25 mouse cellular contexts compared by ENCODE assay signal in the genomic region with DNA sequence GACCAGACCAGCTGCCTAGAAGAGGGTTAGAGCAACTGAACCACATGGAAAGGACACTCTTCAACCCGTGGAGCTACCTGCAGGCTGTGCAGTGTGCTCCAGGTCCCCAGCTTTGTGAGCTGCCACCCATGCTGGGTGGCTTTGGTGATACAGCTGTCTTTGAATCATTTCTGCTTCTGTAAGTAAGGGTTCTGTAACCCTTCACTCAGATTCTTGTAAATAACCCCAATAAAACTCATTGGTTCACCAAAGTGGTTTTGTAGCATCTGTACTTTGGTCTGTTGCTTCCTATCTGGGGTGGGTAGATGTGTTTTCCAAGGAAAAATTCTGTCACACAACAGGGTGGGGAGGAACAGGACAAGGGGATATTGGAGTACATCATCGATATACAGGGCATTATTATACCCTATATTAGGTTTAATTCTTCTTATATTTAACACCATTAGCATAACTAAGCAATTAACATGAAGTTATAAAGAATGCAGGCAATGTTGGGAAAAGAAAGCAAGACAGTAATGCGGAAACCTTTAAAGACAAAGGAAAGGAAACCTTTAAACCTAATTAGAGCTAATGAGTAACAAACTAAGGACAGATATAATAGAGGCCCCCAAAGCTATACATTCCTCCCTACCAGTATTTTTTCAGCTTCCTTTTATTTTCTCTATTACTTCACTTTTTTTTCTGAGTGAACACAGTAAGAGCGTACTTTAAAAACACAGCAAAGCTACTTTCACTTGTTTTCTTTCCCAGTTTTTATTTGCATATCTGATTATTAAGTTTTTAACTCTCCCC. TPM values are rescaled to one million over a fixed set of nuclear protein-coding genes. Genes with fewer than 3 reads are reported as not detected.
"Had no signal": no experiment of that assay in that cellular context is flagged by ENCODE, and none has a peak within 500 bp of the region (broad histone marks: within the 10 kb centered on the region; RNA-seq: fewer than 3 reads in every experiment).

No protein-coding gene starts in this region.

- H3K27ac ChIP-seq: lung, embryonic 15.5 days; macrophage; midbrain, embryonic 13.5 days; midbrain, embryonic 15.5 days; neural tube, embryonic 12.5 days had no signal

- H3K4me3 ChIP-seq: lung, embryonic 15.5 days; megakaryocyte, embryonic 14.5 days; midbrain, embryonic 13.5 days; midbrain, embryonic 15.5 days; neural tube, embryonic 12.5 days had no signal

- H3K27me3 ChIP-seq: lung, embryonic 15.5 days; megakaryocyte, embryonic 14.5 days; midbrain, embryonic 13.5 days; midbrain, embryonic 15.5 days; neural tube, embryonic 12.5 days had no signal

- H3K9me3 ChIP-seq: lung, embryonic 15.5 days; megakaryocyte, embryonic 14.5 days; midbrain, embryonic 13.5 days; midbrain, embryonic 15.5 days; neural tube, embryonic 12.5 days had no signal

- H3K4me1 ChIP-seq: lung, embryonic 15.5 days; megakaryocyte, embryonic 14.5 days; midbrain, embryonic 13.5 days; midbrain, embryonic 15.5 days; neural tube, embryonic 12.5 days had no signal

- H3K9ac ChIP-seq: liver, postnatal 0 days; lung, embryonic 15.5 days; midbrain, embryonic 13.5 days; midbrain, embryonic 15.5 days; neural tube, embryonic 12.5 days had no signal

- DNase-seq: liver, postnatal 0 days; lung, adult 2 months; lung, postnatal 14 days; lung, postnatal 36 days; retina, postnatal 1 day; right cerebral cortex, adult 18-20 months; right cerebral cortex, postnatal 25 days; right cerebral cortex, postnatal 4 days; spleen, adult 18-20 months; thymus, adult 18-20 months; thymus, postnatal 14 days; thymus, postnatal 36 days had no signal

- H3K4me2 ChIP-seq: lung, embryonic 15.5 days; midbrain, embryonic 11.5 days; midbrain, embryonic 13.5 days; midbrain, embryonic 15.5 days; neural tube, embryonic 12.5 days had no signal

- ATAC-seq: liver, postnatal 0 days; lung, postnatal 0 days; midbrain, embryonic 13.5 days; midbrain, embryonic 15.5 days had no signal

RNA-seq across cellular contexts. Expression of a gene that starts 53.6 kb away (rescaled TPM):
- total RNA-seq: megakaryocyte progenitor cell, adult 5-6 weeks; monocyte, adult 5-6 weeks had no signal
- polyA plus RNA-seq: liver, postnatal 0 days; macrophage; midbrain, embryonic 11.5 days; midbrain, embryonic 13.5 days; midbrain, embryonic 15.5 days; midbrain, postnatal 0 days; neural tube, embryonic 12.5 days; neural tube, embryonic 14.5 days; stomach, embryonic 14.5 days had no signal
